Mouse (Mus musculus): ENCODE results near the gene Sox3.

Sox3 gene

GRCm38 (mm10) chrX:60892801-60893681 is at the start of gene Sox3:
Sox3 (minus strand) TSS chrX:60893430.
- TF ChIP-seq GATA4 (IDR thresholded peaks at IDR 0.05; ENCODE audit: insufficient replicate concordance, low read length) = no peak

GRCm38 (mm10) chrX:60940225-60940624 is 47.0 kb upstream of the Sox3 start:
- TF ChIP-seq GATA4 (IDR thresholded peaks at IDR 0.05; ENCODE audit: insufficient replicate concordance, low read length) = no peak

- no peak for TF ChIP-seq GATA4 (IDR thresholded peaks at IDR 0.05; ENCODE audit: insufficient replicate concordance, low read length)
These were observed 6.3 kb upstream of the Sox3 start for GRCm38 (mm10) chrX:60899546-60899945.

- TF ChIP-seq GATA4 (IDR thresholded peaks at IDR 0.05; ENCODE audit: insufficient replicate concordance, low read length) = no peak
These were observed 5.4 kb upstream of the Sox3 start for GRCm38 (mm10) chrX:60898641-60899040.

- no peak for TF ChIP-seq GATA4 (IDR thresholded peaks at IDR 0.05; ENCODE audit: insufficient replicate concordance, low read length)
These were observed 3.1 kb upstream of the Sox3 start for GRCm38 (mm10) chrX:60896296-60896695.

GRCm38 (mm10) chrX:60895416-60895815 is 2.2 kb upstream of the Sox3 start:
- no peak for TF ChIP-seq GATA4 (IDR thresholded peaks at IDR 0.05; ENCODE audit: insufficient replicate concordance, low read length)

GRCm38 (mm10) chrX:60893720-60894543 is 702 bp upstream of the Sox3 start:
- no peak for TF ChIP-seq GATA4 (IDR thresholded peaks at IDR 0.05; ENCODE audit: insufficient replicate concordance, low read length)

GRCm38 (mm10) chrX:60892098-60892800 is 981 bp downstream of the Sox3 start:
- TF ChIP-seq GATA4 (IDR thresholded peaks at IDR 0.05; ENCODE audit: insufficient replicate concordance, low read length) = no peak

- TF ChIP-seq GATA4 (IDR thresholded peaks at IDR 0.05; ENCODE audit: insufficient replicate concordance, low read length) = no peak
These were observed 1.7 kb downstream of the Sox3 start for GRCm38 (mm10) chrX:60891329-60892095.

GRCm38 (mm10) chrX:60890651-60891050 is 2.6 kb downstream of the Sox3 start:
- no peak for TF ChIP-seq GATA4 (IDR thresholded peaks at IDR 0.05; ENCODE audit: insufficient replicate concordance, low read length)

- no peak for TF ChIP-seq GATA4 (IDR thresholded peaks at IDR 0.05; ENCODE audit: insufficient replicate concordance, low read length)
These were observed 3.2 kb downstream of the Sox3 start for GRCm38 (mm10) chrX:60889956-60890485.
